Mouse (Mus musculus) megakaryocyte, adult 5-6 weeks (primary cell): ENCODE data around the gene Tmem178b. TPM values are rescaled to one million over a fixed set of nuclear protein-coding genes. Genes with fewer than 3 reads are reported as not detected.

ENCODE experiments used
- ATAC-seq: 2 replicates; pipeline ENCODE4 v1.8.0; 2016; ENCODE audit warnings: mild to moderate bottlenecking, inconsistent platforms; ENCODE audit not compliant: poor library complexity, severe bottlenecking
- total RNA-seq, 2 experiments: library from RNA; stranded (forward) in 1 of 2; stranded (reverse) in 1 of 2; fragments of 153-499, 151-499 nt in 1 of 2; fragments of 221-1000, 200-1000 nt in 1 of 2; gene quantifications; 2 replicates each; pipeline versions ENCODE4 v1.2.3 to v1.2.4; 2015 to 2017

The Tmem178b gene
- total RNA-seq, 2 experiments from 2014 or later: not detected

GRCm38 (mm10) chr6:40013407-40013806, 140.3 kb downstream of the Tmem178b start:
- no peak for ATAC-seq

GRCm38 (mm10) chr6:40015185-40015584, 142.1 kb downstream of the Tmem178b start:
- no peak for ATAC-seq

- ATAC-seq: no peak
These were observed 142.8 kb downstream of the Tmem178b start for GRCm38 (mm10) chr6:40015711-40016460.

GRCm38 (mm10) chr6:40019396-40019795, 146.3 kb downstream of the Tmem178b start:
- ATAC-seq: no peak

GRCm38 (mm10) chr6:40023592-40024335, 150.7 kb downstream of the Tmem178b start:
- ATAC-seq: no peak

- no peak for ATAC-seq
These were observed 151.4 kb downstream of the Tmem178b start for GRCm38 (mm10) chr6:40024336-40024934.

GRCm38 (mm10) chr6:40032901-40033300, 159.8 kb downstream of the Tmem178b start:
- no peak for ATAC-seq

- no peak for ATAC-seq
These were observed 160.9 kb downstream of the Tmem178b start for GRCm38 (mm10) chr6:40033935-40034334.

- ATAC-seq: no peak
These were observed 176.2 kb downstream of the Tmem178b start for GRCm38 (mm10) chr6:40048969-40049908.

- ATAC-seq: no peak
These were observed 176.9 kb downstream of the Tmem178b start for GRCm38 (mm10) chr6:40049909-40050484.

GRCm38 (mm10) chr6:40051698-40052097, 178.6 kb downstream of the Tmem178b start:
- no peak for ATAC-seq

GRCm38 (mm10) chr6:40052593-40052992, 179.5 kb downstream of the Tmem178b start:
- no peak for ATAC-seq

- ATAC-seq: no peak
These were observed 186.4 kb downstream of the Tmem178b start for GRCm38 (mm10) chr6:40059466-40059865.

- no peak for ATAC-seq
These were observed 188.5 kb downstream of the Tmem178b start for GRCm38 (mm10) chr6:40061327-40062189.

GRCm38 (mm10) chr6:40062190-40062501, 189.1 kb downstream of the Tmem178b start:
- no peak for ATAC-seq

- no peak for ATAC-seq
These were observed 190.4 kb downstream of the Tmem178b start for GRCm38 (mm10) chr6:40063438-40063837.

GRCm38 (mm10) chr6:40063899-40064298, 190.8 kb downstream of the Tmem178b start:
- no peak for ATAC-seq

- ATAC-seq: no peak
These were observed 191.3 kb downstream of the Tmem178b start for GRCm38 (mm10) chr6:40064342-40064741.

- no peak for ATAC-seq
These were observed 195.4 kb downstream of the Tmem178b start for GRCm38 (mm10) chr6:40068467-40068866.
